Mouse (Mus musculus): ENCODE data around the gene Zfpm1.

GRCm38 (mm10) chr8:122347811-122348552, 66.0 kb downstream of the Zfpm1 start:
- TF ChIP-seq CTCF (IDR thresholded peaks at IDR 0.05; ENCODE audit: insufficient read depth, low read length) (no peak), POLR2A (IDR thresholded peaks at IDR 0.05; ENCODE audit: borderline replicate concordance, extremely low read depth, low read depth, low read length) (no peak)

Data from lung, adult 2 months (tissue).